Mouse (Mus musculus): ENCODE measurements around the gene Olfr279. TPM values are rescaled to one million over a fixed set of nuclear protein-coding genes. Genes with fewer than 3 reads are reported as not detected.

Gene Olfr279
- polyA plus RNA-seq (2015; fragmentation: Nextera tagmentation; extraction: Ambion mirVana): not detected in 2 replicates

DNA sequence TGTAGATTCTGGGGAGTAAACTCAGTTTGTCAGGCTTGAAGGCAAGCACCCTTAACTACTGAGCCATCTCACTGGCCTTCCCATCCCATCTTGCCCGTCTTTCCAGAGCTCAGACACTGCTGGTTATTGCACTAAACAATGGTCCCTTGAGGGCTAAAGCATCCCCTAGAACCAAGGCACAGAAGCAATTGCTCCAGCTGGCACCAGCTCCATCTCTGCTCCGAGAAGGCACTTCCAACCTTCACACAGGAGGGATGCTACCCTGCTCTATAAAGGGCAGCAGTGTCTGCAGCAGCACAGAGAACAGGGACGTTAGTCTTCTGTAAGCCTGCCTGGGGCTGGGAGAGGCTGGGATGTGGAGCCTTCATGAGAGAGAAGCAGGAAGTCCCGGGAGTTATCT, at the start of gene Olfr279:
TSS of gene Olfr279 (plus strand) at position 301 of the 400 bp plus-strand sequence.

DNA sequence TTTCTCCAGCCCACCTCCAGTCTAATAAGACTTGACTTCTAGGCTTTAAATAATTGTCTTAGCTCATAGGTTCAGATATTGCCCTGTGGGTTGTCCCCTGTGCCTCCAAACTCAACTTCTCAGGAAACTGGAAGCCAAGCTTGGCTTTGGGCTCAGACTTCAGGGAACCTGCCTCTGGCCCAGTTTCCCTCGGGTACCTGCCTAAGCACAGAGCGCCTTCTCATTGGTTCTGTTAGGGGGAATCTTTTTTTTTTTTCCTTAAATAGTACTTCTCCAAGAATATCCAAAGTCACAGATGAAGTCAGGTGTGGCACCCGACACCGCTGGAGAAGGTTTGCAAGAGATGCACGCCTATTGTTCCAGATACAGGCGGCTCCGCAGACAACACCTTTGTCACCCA, 39.9 kb upstream of the Olfr279 start, which contains the start of gene Olfr281:
TSS of gene Olfr281 (plus strand) at position 301 of the 400 bp plus-strand sequence.

GRCm38 (mm10) chr15:98469596-98469995, 22.6 kb upstream of the Olfr279 start, which contains the start of gene OR5BS1P:
Gene OR5BS1P (plus strand): TSS chr15:98469896.

DNA sequence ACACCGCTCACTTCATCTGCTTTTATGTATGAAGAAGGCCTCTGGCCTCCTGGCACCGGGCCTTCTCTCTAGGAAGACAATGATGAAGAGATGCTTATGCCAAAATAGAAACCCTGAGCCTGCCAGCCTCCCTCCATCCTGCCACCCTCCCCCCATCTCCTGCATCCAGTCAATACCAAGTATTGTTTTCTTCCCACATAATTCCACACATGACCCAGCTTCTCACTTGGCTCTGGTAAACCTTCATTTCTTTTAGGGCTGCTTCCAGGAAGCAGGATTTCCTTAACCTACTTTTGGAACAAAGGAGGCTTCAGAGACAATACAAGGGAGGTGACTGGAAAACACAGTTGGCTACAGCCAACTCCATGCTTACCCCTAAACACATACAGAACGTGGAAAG, 9.5 kb upstream of the Olfr279 start, which contains the start of gene Lalba:
TSS of gene Lalba (minus strand) at position 21 of the 400 bp plus-strand sequence.

DNA sequence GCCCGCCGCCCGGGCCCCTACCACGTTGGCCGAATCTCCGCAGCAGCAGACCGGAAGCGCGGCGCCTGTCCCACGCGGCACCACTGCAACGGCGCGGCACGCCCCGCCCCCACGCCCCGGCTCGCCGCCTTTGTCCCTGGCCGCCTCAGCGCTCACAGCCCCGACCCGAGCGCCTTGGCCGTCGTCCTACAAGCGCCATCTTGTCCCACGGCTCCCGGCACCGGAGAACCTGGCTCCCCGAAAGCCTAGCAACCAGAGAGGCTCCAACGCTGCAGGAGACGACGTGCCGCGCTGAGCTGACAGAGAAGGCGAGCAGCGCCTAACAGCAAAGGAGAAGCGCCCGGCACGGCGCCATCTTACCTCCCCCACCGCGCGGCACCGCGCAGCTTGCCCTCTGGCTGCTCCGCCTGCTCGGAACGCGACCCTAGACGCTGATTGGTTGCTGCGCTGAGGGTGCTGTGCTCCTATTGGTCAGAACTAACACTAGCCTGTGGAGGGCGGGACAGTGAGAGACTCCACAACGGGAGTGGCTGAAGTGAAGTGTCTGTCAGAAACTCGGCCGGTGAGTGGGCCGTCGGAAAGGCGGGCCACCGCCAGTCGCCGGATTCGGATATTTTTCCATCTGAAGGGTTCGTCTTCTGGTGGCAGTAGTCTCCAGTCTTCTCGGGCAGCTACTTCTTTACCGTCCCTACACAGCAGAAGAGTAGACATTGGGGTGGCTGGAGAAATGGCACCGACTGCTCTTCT, 41.9 kb downstream of the Olfr279 start, which contains the start of gene Kansl2:
TSS of gene Kansl2 (minus strand) at position 384 of the 747 bp plus-strand sequence.

Small RNA genes lying within 50 kb of the gene (microRNA-seq; reads per million reads assigned to microRNA genes)
- gene Mir1291: 0 to 0.10 reads per million in 2 experiments

Other genes starting within 250 kb of the Olfr279 start
- gene H1fnt, start 235.1 kb upstream of the Olfr279 start, polyA plus RNA-seq (2015; fragmentation: Nextera tagmentation; extraction: Ambion mirVana): not detected in 2 replicates
- 2.9 and 3.2 TPM in 2 replicates for gene Zfp641, start 196.2 kb upstream of the Olfr279 start, polyA plus RNA-seq (2015; fragmentation: Nextera tagmentation; extraction: Ambion mirVana)
- not detected in 2 replicates for gene Olfr285, start 175.0 kb upstream of the Olfr279 start, polyA plus RNA-seq (2015; fragmentation: Nextera tagmentation; extraction: Ambion mirVana)
- not detected in 2 replicates for gene Olfr284, start 151.4 kb upstream of the Olfr279 start, polyA plus RNA-seq (2015; fragmentation: Nextera tagmentation; extraction: Ambion mirVana)
- not detected in 2 replicates for gene Olfr283, start 111.5 kb upstream of the Olfr279 start, polyA plus RNA-seq (2015; fragmentation: Nextera tagmentation; extraction: Ambion mirVana)
- gene Olfr282, start 61.2 kb upstream of the Olfr279 start, polyA plus RNA-seq (2015; fragmentation: Nextera tagmentation; extraction: Ambion mirVana): not detected in 2 replicates
- not detected in 2 replicates for gene Olfr281, start 39.8 kb upstream of the Olfr279 start, polyA plus RNA-seq (2015; fragmentation: Nextera tagmentation; extraction: Ambion mirVana)
- not detected in 2 replicates for gene OR5BS1P, start 22.5 kb upstream of the Olfr279 start, polyA plus RNA-seq (2015; fragmentation: Nextera tagmentation; extraction: Ambion mirVana)
- 0.17 TPM in 1 of 2 replicates, not detected in the other for gene Lalba, start 9.7 kb upstream of the Olfr279 start, polyA plus RNA-seq (2015; fragmentation: Nextera tagmentation; extraction: Ambion mirVana)
- gene Kansl2, start 41.9 kb downstream of the Olfr279 start, polyA plus RNA-seq (2015; fragmentation: Nextera tagmentation; extraction: Ambion mirVana): 69.9 and 72.5 TPM in 2 replicates
- 22.4 and 22.8 TPM in 2 replicates for gene Ccnt1, start 78.5 kb downstream of the Olfr279 start, polyA plus RNA-seq (2015; fragmentation: Nextera tagmentation; extraction: Ambion mirVana)
- gene 4930415O20Rik, start 78.6 kb downstream of the Olfr279 start, polyA plus RNA-seq (2015; fragmentation: Nextera tagmentation; extraction: Ambion mirVana): not detected in 2 replicates
- 9.2 and 10.9 TPM in 2 replicates for gene Adcy6, start 117.7 kb downstream of the Olfr279 start, polyA plus RNA-seq (2015; fragmentation: Nextera tagmentation; extraction: Ambion mirVana)
- 5.6 and 8.6 TPM in 2 replicates for gene Cacnb3, start 138.4 kb downstream of the Olfr279 start, polyA plus RNA-seq (2015; fragmentation: Nextera tagmentation; extraction: Ambion mirVana)
- gene Ddx23, start 170.5 kb downstream of the Olfr279 start, polyA plus RNA-seq (2015; fragmentation: Nextera tagmentation; extraction: Ambion mirVana): 10.8 and 12.4 TPM in 2 replicates
- gene Rnd1, start 185.1 kb downstream of the Olfr279 start, polyA plus RNA-seq (2015; fragmentation: Nextera tagmentation; extraction: Ambion mirVana): 0.36 and 0.50 TPM in 2 replicates
- 0.09 TPM in 2 replicates for gene Ccdc65, start 215.8 kb downstream of the Olfr279 start, polyA plus RNA-seq (2015; fragmentation: Nextera tagmentation; extraction: Ambion mirVana)
- gene Fkbp11, start 235.8 kb downstream of the Olfr279 start, polyA plus RNA-seq (2015; fragmentation: Nextera tagmentation; extraction: Ambion mirVana): 25.1 and 47.1 TPM in 2 replicates

Data from skeletal muscle tissue, postnatal 0 days (tissue).